In genomic region chr8:78113105-78113504, GRCm38 (mm10) we compare ENCODE assay signal across 16 mouse cellular contexts.
A peak's percentile ranks its signal among the peaks of the same experiment; 100 is the strongest.
DNase-seq lines count a peak whose midpoint lies in the region; ATAC-seq lines count a peak whose summit lies in the region.
"Had no signal": no experiment of that assay in that cellular context is flagged by ENCODE, and none has a peak within 500 bp of the region (broad histone marks: within the 10 kb centered on the region; RNA-seq: fewer than 3 reads in every experiment).

No protein-coding gene starts in this region.

- 0 out of 2 replicates have a peak, but pooled peaks cover 7% of the 10 kb centered on the region for H3K4me1 ChIP-seq in heart, embryonic 12.5 days (replicated peaks)
- H3K4me1 ChIP-seq in liver, embryonic 11.5 days (replicated peaks; ENCODE audit: control insufficient read depth, insufficient read depth, low read length) = no peaks in the 10 kb centered on the region
- H3K4me1 ChIP-seq in neural tube, embryonic 15.5 days = no peaks in the 10 kb centered on the region

- intact Hi-C loops in heart, postnatal 10 days (cut with DNase I) = no loop called here

- H3K27ac ChIP-seq in heart, embryonic 12.5 days (ENCODE audit: poor library complexity, severe bottlenecking) = no peak overlapping the region
- no peak overlapping the region for H3K27ac ChIP-seq in liver, embryonic 11.5 days (ENCODE audit: low read depth, low read length)
- H3K27ac ChIP-seq in neural tube, embryonic 15.5 days (replicated peaks) = no peak overlapping the region

- no peaks in the 10 kb centered on the region for H3K36me3 ChIP-seq in heart, embryonic 12.5 days
- no peaks in the 10 kb centered on the region for H3K36me3 ChIP-seq in liver, embryonic 11.5 days (ENCODE audit: control insufficient read depth, insufficient read depth, low read length)
- H3K36me3 ChIP-seq in neural tube, embryonic 15.5 days = no peaks in the 10 kb centered on the region

- H3K9me3 ChIP-seq in heart, embryonic 12.5 days (replicated peaks) = no peaks in the 10 kb centered on the region
- no peaks in the 10 kb centered on the region for H3K9me3 ChIP-seq in liver, embryonic 11.5 days (ENCODE audit: control insufficient read depth, low read length)
- H3K9me3 ChIP-seq in neural tube, embryonic 15.5 days (replicated peaks) = no peaks in the 10 kb centered on the region

- no peak for ATAC-seq in heart, embryonic 12.5 days (ENCODE audit: insufficient number of reproducible peaks, low FRiP score)
- ATAC-seq in liver, embryonic 11.5 days (replicated peaks; ENCODE audit: low FRiP score) = no peak
- peak; percentile 62 to 80 for ATAC-seq in hematopoietic stem cell, adult 5-6 weeks (replicated peaks in 1 of 2; ENCODE audit: insufficient read depth in 1 of 2, low FRiP score in 2 of 2, low TSS enrichment in 1 of 2, low read depth in 1 of 2, poor library complexity in 2 of 2, severe bottlenecking in 2 of 2)
- ATAC-seq in neural tube, embryonic 15.5 days (ENCODE audit: low FRiP score) = no peak
- ATAC-seq: hindbrain, embryonic 16.5 days had no signal

- DNase-seq in heart, postnatal 10 days = no peak
- no peak for DNase-seq in liver, embryonic 11.5 days (ENCODE audit: low spot score)
- DNase-seq in liver = no peak
- no peak for DNase-seq in lung, postnatal 36 days
- no peak for DNase-seq in adrenal gland, postnatal 4 days (ENCODE audit: low spot score in 2 of 2)
- DNase-seq: cerebellum, adult 11-12 months; gastrocnemius, postnatal 14 days; heart, postnatal 14 days; kidney, adult 11 months; layer of hippocampus, postnatal 36 days; left cerebral cortex, postnatal 4 days; lung, adult 2 months had no signal

- H3K4me3 ChIP-seq in heart, embryonic 12.5 days = no peak overlapping the region
- no peak overlapping the region for H3K4me3 ChIP-seq in liver, embryonic 11.5 days (ENCODE audit: low read depth, low read length)
- no peak overlapping the region for H3K4me3 ChIP-seq in neural tube, embryonic 15.5 days (replicated peaks)

- H3K27me3 ChIP-seq in heart, embryonic 12.5 days (replicated peaks) = no peaks in the 10 kb centered on the region
- H3K27me3 ChIP-seq in liver, embryonic 11.5 days (replicated peaks; ENCODE audit: control insufficient read depth, insufficient read depth, low read length) = no peaks in the 10 kb centered on the region
- no peaks in the 10 kb centered on the region for H3K27me3 ChIP-seq in neural tube, embryonic 15.5 days (replicated peaks)

- 41% methylated on average over 12 of the region's 12 CpGs for WGBS in heart, embryonic 12.5 days
- 42% methylated on average over 12 of the region's 12 CpGs for WGBS in liver, embryonic 11.5 days
- 43% methylated on average over 12 of the region's 12 CpGs for WGBS in neural tube, embryonic 15.5 days

- H3K9ac ChIP-seq in heart, embryonic 12.5 days = no peak overlapping the region
- H3K9ac ChIP-seq in liver, embryonic 11.5 days (ENCODE audit: low read depth, low read length) = no peak overlapping the region
- no peak overlapping the region for H3K9ac ChIP-seq in neural tube, embryonic 15.5 days (replicated peaks)

- H3K4me2 ChIP-seq in heart, embryonic 12.5 days = peak overlapping the region; percentile 35; the same call in 1 of the 2 replicates
- peak overlapping the region; percentile 20 for H3K4me2 ChIP-seq in liver, embryonic 11.5 days
- 0 out of 2 replicates have a peak overlapping the region, but pooled peaks have one; percentile 3 for H3K4me2 ChIP-seq in neural tube, embryonic 15.5 days

Comparison
In these comparisons a context has a peak if more than half of its experiments do, and no peak if none do; other contexts are left out.
1. ATAC-seq: peak in hematopoietic stem cell, adult 5-6 weeks (2 of 2); none in heart, embryonic 12.5 days (single experiment), liver, embryonic 11.5 days (single experiment) and neural tube, embryonic 15.5 days (single experiment).
2. Peak in every context shown above with its lines, with median percentiles within 50 percentile points of each other: H3K4me2 ChIP-seq.